Mouse (Mus musculus) gastrocnemius, postnatal 14 days (tissue): ENCODE measurements at regions not wholly inside any gene's neighbourhood (a gene's known extent, or its start where the extent isn't known, plus 50 kb on each side); places are given as distances from the start of the nearest gene placed in this dataset.

Source experiments
- DNase-seq: peaks from one replicate; pipeline ENCODE4 v3.0.0; 2021; ENCODE audit warnings: mixed read lengths
- intact Hi-C: fragments of 180-260 bp; cut with DNase I; formaldehyde crosslinking; loops from one replicate; pipeline ENCODE4 v1.15.1; 2025; ENCODE audit warnings: low total_unique reads

GRCm38 (mm10) chr9:41771276-41771675, 352.8 kb downstream of the Sorl1 start:
- no peak for DNase-seq
- intact Hi-C loops, result no loop called here

- no peak for DNase-seq
- intact Hi-C loops, result no loop called here
Observed at GRCm38 (mm10) chr9:41768316-41768715, 355.8 kb downstream of the Sorl1 start.

- intact Hi-C loops, result no loop called here
- DNase-seq, result peak; percentile 85
Observed at GRCm38 (mm10) chr9:41766533-41766920, 357.6 kb downstream of the Sorl1 start.

GRCm38 (mm10) chr9:41765816-41766532, 358.1 kb downstream of the Sorl1 start:
- intact Hi-C loops, result no loop called here
- no peak for DNase-seq

GRCm38 (mm10) chr9:41761050-41761576, 363.0 kb downstream of the Sorl1 start:
- no peak for DNase-seq
- intact Hi-C loops, result no loop called here

- no peak for DNase-seq
- intact Hi-C loops, result no loop called here
Observed at GRCm38 (mm10) chr9:41754434-41755002, 369.6 kb downstream of the Sorl1 start.

- intact Hi-C loops, result no loop called here
Observed at GRCm38 (mm10) chr9:41745979-41746647, 378.0 kb downstream of the Sorl1 start.

GRCm38 (mm10) chr9:41741500-41741899, 382.6 kb downstream of the Sorl1 start:
- no peak for DNase-seq
- intact Hi-C loops, result no loop called here

More at GRCm38 (mm10) chr9:41745979-41746647, 378.0 kb downstream of the Sorl1 start:
- DNase-seq, result no peak

- intact Hi-C loops, result no loop called here
- no peak for DNase-seq
Observed at GRCm38 (mm10) chr9:41740536-41740935, 383.6 kb downstream of the Sorl1 start.

GRCm38 (mm10) chr9:41737671-41738070, 386.4 kb downstream of the Sorl1 start:
- no peak for DNase-seq
- intact Hi-C loops, result no loop called here

GRCm38 (mm10) chr9:41736881-41737280, 387.2 kb downstream of the Sorl1 start:
- intact Hi-C loops, result no loop called here
- DNase-seq, result no peak

- no peak for DNase-seq
- intact Hi-C loops, result no loop called here
Observed at GRCm38 (mm10) chr9:41736234-41736859, 387.8 kb downstream of the Sorl1 start.

GRCm38 (mm10) chr9:41735448-41736233, 388.5 kb downstream of the Sorl1 start:
- peak; percentile 27 for DNase-seq
- intact Hi-C loops, result no loop called here

- intact Hi-C loops, result no loop called here
- DNase-seq, result no peak
Observed at GRCm38 (mm10) chr9:41734925-41735447, 389.1 kb downstream of the Sorl1 start.

GRCm38 (mm10) chr9:41721609-41722008, 402.5 kb downstream of the Sorl1 start:
- peak; percentile 62 for DNase-seq
- intact Hi-C loops, result no loop called here

GRCm38 (mm10) chr9:41715231-41715630, 408.9 kb downstream of the Sorl1 start:
- DNase-seq, result peak; percentile 42
- intact Hi-C loops, result no loop called here

- DNase-seq, result no peak
Observed at GRCm38 (mm10) chr9:41705972-41706371, 418.1 kb downstream of the Sorl1 start.

GRCm38 (mm10) chr9:41705461-41705903, 418.6 kb downstream of the Sorl1 start:
- intact Hi-C loops, result no loop called here

More at GRCm38 (mm10) chr9:41705972-41706371, 418.1 kb downstream of the Sorl1 start:
- intact Hi-C loops, result no loop called here

GRCm38 (mm10) chr9:41703091-41703490, 421.0 kb downstream of the Sorl1 start:
- intact Hi-C loops, result no loop called here
- no peak for DNase-seq

More at GRCm38 (mm10) chr9:41705461-41705903, 418.6 kb downstream of the Sorl1 start:
- no peak for DNase-seq
